Mouse (Mus musculus) heart, embryonic 11.5 days (tissue): Measurements from ENCODE around the gene Ccdc91. TPM values are rescaled to one million over a fixed set of nuclear protein-coding genes. Genes with fewer than 3 reads are reported as not detected.

Experiments
- ATAC-seq: fragments of 200-750 bp; cut with Nextera tagmentation; replicated peaks from 2 replicates; pipeline ENCODE4 v1.8.0; 2017; ENCODE audit warnings: moderate library complexity; ENCODE audit not compliant: insufficient number of reproducible peaks, low FRiP score, low TSS enrichment
- H3K27ac ChIP-seq: fragments of 300-500 bp; sonication (generic); 2 replicates; pipeline ENCODE4 v1.5.1; 2014; ENCODE audit warnings: mild to moderate bottlenecking, low read depth, low read length
- H3K27me3 ChIP-seq: fragments of 300-500 bp; sonication (generic); 2 replicates; pipeline ENCODE4 v1.6.1; 2014; ENCODE audit warnings: mild to moderate bottlenecking, low read length, mixed read lengths; ENCODE audit not compliant: control insufficient read depth, insufficient read depth
- H3K36me3 ChIP-seq: fragments of 300-500 bp; sonication (generic); 2 replicates; pipeline ENCODE4 v1.6.1; 2014; ENCODE audit warnings: mild to moderate bottlenecking, low read length, moderate library complexity, mixed read lengths; ENCODE audit not compliant: control insufficient read depth, insufficient read depth
- H3K4me1 ChIP-seq: fragments of 300-500 bp; sonication (generic); 2 replicates; pipeline ENCODE4 v1.6.1; 2014; ENCODE audit warnings: low read length; ENCODE audit not compliant: control insufficient read depth, insufficient read depth
- H3K4me2 ChIP-seq: fragments of 300-500 bp; sonication (generic); 2 replicates; pipeline ENCODE4 v1.6.1; 2014; ENCODE audit warnings: mild to moderate bottlenecking, moderate library complexity
- H3K4me3 ChIP-seq: fragments of 300-500 bp; sonication (generic); 2 replicates; pipeline ENCODE4 v1.5.1; 2014; ENCODE audit warnings: low read depth, low read length
- H3K9ac ChIP-seq: fragments of 300-500 bp; sonication (generic); 2 replicates; pipeline ENCODE4 v1.6.1; 2014; ENCODE audit warnings: mild to moderate bottlenecking, low read depth, low read length, moderate library complexity
- H3K9me3 ChIP-seq: fragments of 300-500 bp; sonication (generic); replicated peaks from 2 replicates; pipeline ENCODE4 v1.6.1; 2016; ENCODE audit warnings: low read length; ENCODE audit not compliant: control insufficient read depth
- WGBS: fragments of 180-500 bp; shearing (Covaris S2); extraction: QIAGEN DNeasy Blood & Tissue Kit; methylation state at CpG from one replicate; pipeline ENCODE4 v1.1.7; 2014; ENCODE audit not compliant: insufficient replicate concordance; 5-methylcytosine and 5-hydroxymethylcytosine counted together
- polyA plus RNA-seq: library from polyadenylated mRNA; unstranded; fragments of >200 nt; fragmentation: Nextera tagmentation; extraction: Ambion mirVana; gene quantifications from 2 replicates; pipeline ENCODE4 v1.2.1, GENCODE M21; 2014

The Ccdc91 gene
- polyA plus RNA-seq, 1 experiment from 2014 or later = 18.6 TPM

GRCm38 (mm10) chr6:147539056-147539600, 63.5 kb downstream of the Ccdc91 start:
- ATAC-seq = no peak
- WGBS = 90% methylated on average over 7 of the region's 7 CpGs

DNA sequence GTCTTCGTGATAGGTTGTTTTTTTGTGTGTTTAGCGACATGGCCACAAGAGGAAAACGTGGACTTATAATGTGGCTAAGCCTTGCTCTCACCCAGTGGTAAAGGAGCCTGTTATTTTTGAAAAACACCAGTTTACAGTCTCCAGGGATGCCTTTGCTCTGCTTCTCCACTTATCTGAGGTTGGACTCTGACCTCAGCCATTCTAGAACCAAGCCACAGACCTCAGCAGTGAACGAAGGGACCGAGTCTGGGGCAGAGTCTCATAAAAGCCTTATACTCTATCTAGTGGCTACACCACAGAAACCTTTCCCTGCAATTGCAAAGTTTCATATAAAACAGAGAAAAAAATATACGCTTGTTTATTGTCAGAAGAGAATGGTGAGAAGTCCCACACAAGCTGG, 65.3 kb downstream of the Ccdc91 start:
- no peaks in the 10 kb centered on the region for H3K27me3 ChIP-seq
- H3K4me2 ChIP-seq = no peak overlapping the region
- H3K9ac ChIP-seq = no peak overlapping the region
- no peak overlapping the region for H3K4me3 ChIP-seq
- 81% methylated on average over 6 of the region's 6 CpGs for WGBS
- H3K27ac ChIP-seq = no peak overlapping the region
- H3K4me1 ChIP-seq = no peaks in the 10 kb centered on the region
- H3K36me3 ChIP-seq = no peaks in the 10 kb centered on the region
- no peak for ATAC-seq
- no peaks in the 10 kb centered on the region for H3K9me3 ChIP-seq

More at GRCm38 (mm10) chr6:147539056-147539600, 63.5 kb downstream of the Ccdc91 start:
- H3K4me1 ChIP-seq = no peaks in the 10 kb centered on the region
- no peak overlapping the region for H3K4me3 ChIP-seq
- no peak overlapping the region for H3K4me2 ChIP-seq
- no peak overlapping the region for H3K27ac ChIP-seq
- H3K9ac ChIP-seq = no peak overlapping the region
- H3K9me3 ChIP-seq = no peaks in the 10 kb centered on the region
- no peaks in the 10 kb centered on the region for H3K36me3 ChIP-seq
- H3K27me3 ChIP-seq = no peaks in the 10 kb centered on the region

- Histone ChIP-seq H3K4me3 (no peak overlapping the region), H3K9ac (no peak overlapping the region), H3K27me3 (no peaks in the 10 kb centered on the region), H3K4me2 (no peak overlapping the region), H3K9me3 (no peaks in the 10 kb centered on the region), H3K36me3 (no peaks in the 10 kb centered on the region), H3K4me1 (no peaks in the 10 kb centered on the region), H3K27ac (no peak overlapping the region)
- no peak for ATAC-seq
- WGBS = 61% methylated on average over 6 of the region's 6 CpGs
Measured at GRCm38 (mm10) chr6:147555591-147555990, 80.0 kb downstream of the Ccdc91 start.

GRCm38 (mm10) chr6:147559316-147559715, 83.7 kb downstream of the Ccdc91 start:
- H3K9me3 ChIP-seq = no peaks in the 10 kb centered on the region
- no peaks in the 10 kb centered on the region for H3K4me1 ChIP-seq
- no peak overlapping the region for H3K4me3 ChIP-seq
- no peak overlapping the region for H3K9ac ChIP-seq
- H3K36me3 ChIP-seq = no peaks in the 10 kb centered on the region
- no peak for ATAC-seq
- H3K27me3 ChIP-seq = no peaks in the 10 kb centered on the region
- H3K4me2 ChIP-seq = no peak overlapping the region
- WGBS = 70% methylated on average over 3 of the region's 3 CpGs
- H3K27ac ChIP-seq = no peak overlapping the region

DNA sequence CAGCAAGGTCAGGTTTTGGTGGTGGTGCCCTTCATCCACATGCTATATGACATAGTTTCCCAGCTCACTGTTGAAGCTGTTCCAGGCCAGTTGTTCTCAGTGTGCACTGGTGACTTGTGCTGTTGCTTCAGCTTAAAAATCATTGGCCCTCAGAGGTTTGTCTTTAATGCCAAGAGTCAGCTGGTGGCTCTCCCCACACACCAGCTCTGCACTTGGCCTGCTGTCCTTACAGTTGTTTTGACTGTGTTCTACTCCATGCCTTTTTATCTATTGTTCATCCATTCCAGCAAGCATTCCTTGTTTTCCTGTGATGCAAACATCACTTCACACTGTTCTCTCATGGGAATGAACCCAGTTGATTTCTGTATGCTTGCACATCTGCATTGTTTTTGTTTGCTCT, 84.8 kb downstream of the Ccdc91 start:
- Histone ChIP-seq H3K36me3 (no peaks in the 10 kb centered on the region), H3K4me1 (no peaks in the 10 kb centered on the region), H3K27ac (no peak overlapping the region), H3K4me2 (no peak overlapping the region), H3K9ac (no peak overlapping the region), H3K9me3 (no peaks in the 10 kb centered on the region), H3K4me3 (no peak overlapping the region), H3K27me3 (no peaks in the 10 kb centered on the region)
- ATAC-seq = no peak

DNA sequence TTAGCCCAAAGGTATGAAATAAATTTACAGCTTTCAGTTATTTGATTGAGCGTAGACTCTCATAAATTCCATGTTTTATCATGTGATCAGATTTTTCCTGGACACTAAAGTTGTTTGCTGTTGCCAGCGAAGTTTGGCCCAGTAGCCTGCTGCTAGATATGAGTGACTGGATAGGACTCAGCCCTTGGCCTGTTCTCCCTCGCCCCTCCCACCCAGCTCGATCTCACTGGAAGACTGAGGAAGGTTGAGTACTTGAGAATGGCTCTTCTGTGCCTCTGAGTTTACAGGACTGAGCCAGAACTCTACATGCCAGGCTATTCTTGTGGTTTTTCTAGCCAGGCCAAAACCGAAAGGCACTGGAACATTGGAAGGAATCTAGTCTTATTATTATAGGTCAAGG, 93.6 kb downstream of the Ccdc91 start:
- no peaks in the 10 kb centered on the region for H3K27me3 ChIP-seq
- H3K4me2 ChIP-seq = no peak overlapping the region
- no peaks in the 10 kb centered on the region for H3K36me3 ChIP-seq
- H3K4me1 ChIP-seq = no peaks in the 10 kb centered on the region
- H3K27ac ChIP-seq = no peak overlapping the region
- no peaks in the 10 kb centered on the region for H3K9me3 ChIP-seq
- ATAC-seq = no peak
- 78% methylated on average over 5 of the region's 5 CpGs for WGBS
- no peak overlapping the region for H3K9ac ChIP-seq
- H3K4me3 ChIP-seq = no peak overlapping the region

DNA sequence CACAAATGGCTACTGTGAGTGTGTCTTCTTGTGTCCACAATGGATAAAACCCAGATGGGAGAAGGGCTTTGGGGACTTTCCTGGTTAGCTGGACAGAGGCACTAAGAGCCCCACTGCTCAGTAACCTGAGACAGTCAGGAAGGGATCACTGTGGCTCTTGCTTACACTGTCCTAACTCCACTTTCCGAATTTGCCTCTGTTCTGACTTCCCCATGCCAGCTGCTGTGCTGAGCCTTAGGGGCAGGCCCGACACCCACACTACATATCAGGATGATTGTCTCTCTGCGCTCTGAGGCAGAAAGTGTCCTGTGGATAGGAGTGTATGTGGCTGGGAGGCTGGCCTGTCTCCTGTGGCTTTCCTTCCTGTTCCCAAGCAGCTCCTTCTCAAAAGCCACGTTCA, 97.5 kb downstream of the Ccdc91 start:
- no peaks in the 10 kb centered on the region for H3K36me3 ChIP-seq
- H3K4me1 ChIP-seq = 0 out of 2 replicates have a peak, but pooled peaks cover 2% of the 10 kb centered on the region
- H3K4me2 ChIP-seq = no peak overlapping the region
- H3K9ac ChIP-seq = no peak overlapping the region
- no peak overlapping the region for H3K27ac ChIP-seq
- no peak for ATAC-seq
- no peak overlapping the region for H3K4me3 ChIP-seq
- H3K9me3 ChIP-seq = no peaks in the 10 kb centered on the region
- 37% methylated on average over 4 of the region's 4 CpGs for WGBS
- no peaks in the 10 kb centered on the region for H3K27me3 ChIP-seq

GRCm38 (mm10) chr6:147574454-147575182, 99.0 kb downstream of the Ccdc91 start:
- 56% methylated on average over 5 of the region's 5 CpGs for WGBS
- Histone ChIP-seq H3K4me3 (no peak overlapping the region), H3K9me3 (no peaks in the 10 kb centered on the region), H3K4me2 (no peak overlapping the region), H3K9ac (no peak overlapping the region), H3K27me3 (no peaks in the 10 kb centered on the region), H3K36me3 (no peaks in the 10 kb centered on the region), H3K27ac (no peak overlapping the region), H3K4me1 (peaks cover 4% of the 10 kb centered on the region; the same call in 1 of the 2 replicates)
- no peak for ATAC-seq
